Mouse (Mus musculus): ENCODE measurements around the gene Ccdc188.

- TF ChIP-seq CTCF (IDR thresholded peaks at IDR 0.05; ENCODE audit: low read depth, low read length), result no peak
- TF ChIP-seq POLR2A (IDR thresholded peaks at IDR 0.05; ENCODE audit: insufficient read depth, low read length), result no peak
- TF ChIP-seq EP300 (IDR thresholded peaks at IDR 0.05; ENCODE audit: insufficient read depth, low read depth, low read length), result no peak
Measured at GRCm38 (mm10) chr16:18202061-18202460, 15.6 kb upstream of the Ccdc188 start.

Data from ES-Bruce4 (cell line).